Mouse (Mus musculus) ES-E14 (cell line): Measurements from ENCODE around the gene Tenm3.

ENCODE experiments used
- CHD2 ChIP-seq: IDR thresholded peaks from 2 replicates; pipeline ENCODE4 v1.6.1; 2014; ENCODE audit warnings: mild to moderate bottlenecking, low read depth, low read length, inconsistent platforms
- HCFC1 ChIP-seq: IDR thresholded peaks from 2 replicates; pipeline ENCODE4 v1.6.1; 2012; ENCODE audit warnings: low read length, inconsistent platforms, borderline replicate concordance; ENCODE audit not compliant: insufficient read depth
- MAFK ChIP-seq: IDR thresholded peaks from 2 replicates; pipeline ENCODE4 v1.6.1; 2014; ENCODE audit warnings: mild to moderate bottlenecking, low read depth, low read length, inconsistent platforms; ENCODE audit not compliant: insufficient read depth
- ZC3H11A ChIP-seq: IDR thresholded peaks from 2 replicates; pipeline ENCODE4 v1.6.1; 2012; ENCODE audit warnings: low read depth, mild to moderate bottlenecking, inconsistent platforms, low read length, borderline replicate concordance
- ZNF384 ChIP-seq: IDR thresholded peaks from 2 replicates; pipeline ENCODE4 v1.6.1; 2012; ENCODE audit warnings: low read depth, low read length, inconsistent platforms

DNA sequence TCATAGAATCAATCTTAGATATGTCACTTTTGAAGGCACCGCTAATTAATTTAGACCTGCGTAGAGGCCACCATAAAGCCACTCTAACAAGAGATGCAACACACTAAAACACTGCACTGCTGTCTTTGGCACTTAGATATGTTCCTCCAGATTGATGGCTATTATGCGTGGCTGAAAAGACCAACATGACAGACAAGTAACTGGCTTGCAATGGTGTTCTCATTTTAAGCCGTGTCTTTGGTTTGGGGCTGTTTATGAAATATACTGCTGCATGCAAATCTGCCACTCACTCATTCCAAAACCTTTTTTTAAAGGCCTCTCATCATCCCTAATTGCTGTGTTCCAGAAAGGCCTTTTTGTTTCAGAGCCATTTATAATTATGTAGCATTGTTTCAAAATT, 398.1 kb downstream of the Tenm3 start:
- TF ChIP-seq HCFC1 (no peak), ZNF384 (no peak), CHD2 (no peak), MAFK (no peak), ZC3H11A (no peak)
